Mouse (Mus musculus) Patski (cell line): ENCODE results near the gene Tsacc. TPM values are rescaled to one million over a fixed set of nuclear protein-coding genes. Genes with fewer than 3 reads are reported as not detected.
A peak's percentile ranks its signal among the peaks of the same experiment; 100 is the strongest.

Source experiments
- ATAC-seq: fragments of 100-300 bp; one replicate; pipeline ENCODE4 v1.8.0; 2021
- CTCF ChIA-PET: fragments of 350-600 bp; sonication (Branson Sonifier 250); formaldehyde crosslinking; loops from one replicate; lab custom pipeline; 2022; ENCODE audit warnings: inconsistent platforms; lab: Charles Lee
- POLR2A ChIA-PET: fragments of 350-600 bp; sonication (Branson Sonifier 250); formaldehyde crosslinking; loops from one replicate; lab custom pipeline; 2022; ENCODE audit warnings: antibody characterized with exemption, inconsistent platforms; lab: Charles Lee
- DNase-seq: peaks from one replicate; pipeline ENCODE4 v3.0.0-alpha.2; 2011; ENCODE audit warnings: low read depth, low spot score
- H3K27me3 ChIP-seq: fragments of 371-371 bp; one replicate; pipeline ENCODE4 v1.5.1; 2021
- CTCF ChIP-seq: fragments of 100-300 bp; IDR thresholded peaks from one replicate; pipeline ENCODE4 v1.5.1; 2021
- in situ Hi-C: fragments of 300-500 bp; cut with MboI; formaldehyde crosslinking; loops from 3 replicates; pipeline ENCODE4 v1.11.1; 2018; ENCODE audit warnings: low pct_unique_long_range_greater_than_20kb, mixed read lengths
- polyA plus RNA-seq: library from polyadenylated mRNA; unstranded; gene quantifications from one replicate; pipeline ENCODE4 v1.2.3, GENCODE M21; 2021

The Tsacc gene
- polyA plus RNA-seq, 1 experiment from 2014 or later: 6.3 TPM

DNA sequence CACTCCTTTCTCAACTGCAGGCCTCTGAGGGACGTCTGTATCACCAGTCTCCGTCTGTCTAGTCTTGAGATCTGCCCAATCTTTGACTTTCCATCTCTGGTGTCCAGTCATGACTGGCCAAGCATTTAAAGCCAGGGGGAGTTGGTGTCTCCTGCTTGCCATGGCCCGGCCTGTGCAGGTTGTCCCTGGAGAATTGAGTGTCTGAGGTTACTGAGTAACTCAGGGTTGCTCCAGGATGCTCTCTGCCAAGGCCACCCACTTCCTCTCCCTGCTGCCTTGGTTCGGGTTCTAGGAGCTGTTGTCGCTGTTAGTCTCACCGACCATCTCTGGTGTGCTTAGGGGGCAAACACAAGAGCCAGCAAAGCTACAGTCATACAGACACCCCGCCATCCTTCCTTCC is 40.4 kb downstream of the Tsacc start:
- DNase-seq (no peak), ATAC-seq (no peak)
- CTCF ChIA-PET: interaction anchor here (1.8 kb wide), 1 partner anchor 14 kb away, joined by 10 read pairs; no protein-coding TSS in a partner anchor
- TF ChIP-seq CTCF: no peak
- POLR2A ChIA-PET: no interaction called here
- in situ Hi-C loops: no loop called here
- H3K27me3 ChIP-seq: peaks cover 57% of the 10 kb centered on the region

DNA sequence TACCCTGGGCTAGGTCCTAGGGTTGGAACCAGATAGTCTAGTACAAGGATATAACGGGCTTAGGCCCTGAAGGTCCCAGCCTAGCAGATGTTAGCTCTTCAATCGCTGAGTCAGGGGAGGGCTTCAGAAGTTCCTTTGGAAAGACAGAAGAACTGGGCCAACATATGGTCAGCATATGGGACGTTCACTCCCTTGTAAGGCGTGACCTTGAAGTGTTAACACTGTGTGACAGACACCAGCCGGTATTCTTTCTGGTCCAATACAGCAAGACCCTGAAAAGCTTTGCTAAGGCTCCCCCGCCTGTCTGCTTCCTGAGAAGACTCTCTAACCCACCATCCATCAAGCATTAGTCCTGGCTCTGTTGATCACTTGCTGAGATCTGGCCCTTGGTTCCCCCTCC is 40.8 kb downstream of the Tsacc start:
- ATAC-seq (no peak), DNase-seq (no peak)
- H3K27me3 ChIP-seq: peaks cover 58% of the 10 kb centered on the region
- POLR2A ChIA-PET: no interaction called here
- in situ Hi-C loops: no loop called here
- CTCF ChIA-PET: interaction anchor here (1.8 kb wide), 1 partner anchor 13 kb away, joined by 10 read pairs; no protein-coding TSS in a partner anchor
- no peak for TF ChIP-seq CTCF

DNA sequence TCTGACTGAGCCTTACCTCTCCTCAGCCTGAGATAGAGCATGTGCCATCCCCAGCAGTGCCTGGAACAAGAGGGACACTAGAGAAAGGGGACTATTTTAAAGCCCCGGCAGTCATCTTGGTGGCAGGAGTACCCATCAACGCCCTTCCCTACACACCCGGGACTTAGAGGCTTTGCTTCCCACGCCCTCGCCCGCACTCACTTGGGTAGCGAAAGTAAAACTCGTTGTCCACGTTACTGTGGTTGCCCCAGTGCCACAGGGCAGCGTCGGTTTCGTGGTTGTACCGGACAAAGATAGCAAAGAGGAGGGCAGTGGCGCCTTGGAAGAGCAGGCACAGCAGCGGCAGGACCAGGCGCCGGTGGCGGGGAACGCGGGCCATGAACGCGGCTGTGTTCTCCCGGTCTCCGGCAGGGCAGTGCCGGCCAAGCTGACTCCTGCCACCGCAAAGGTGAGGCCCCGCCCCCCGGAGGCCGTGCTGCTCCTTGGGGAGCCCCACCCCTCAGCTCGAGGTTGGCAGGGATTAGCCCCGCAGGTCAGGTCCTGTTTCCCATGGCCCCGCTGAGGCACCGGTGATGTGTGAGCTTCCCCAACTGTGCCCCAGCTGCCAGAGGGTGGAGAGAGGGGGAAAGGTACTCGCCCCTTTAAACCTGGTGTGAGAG is 42.4 kb downstream of the Tsacc start, which contains the start of gene Rhbg:
Rhbg (minus strand) TSS at position 442 of the 659 bp plus-strand sequence.
- ChIA-PET CTCF (interaction anchor here (1.1 kb wide), 1 partner anchor 11 kb away, joined by 3 read pairs; no protein-coding TSS in a partner anchor), POLR2A (interaction anchor here (0.5 to 0.8 kb wide), 2 partner anchors 74 to 76 kb away, joined by 3 to 4 read pairs; no protein-coding TSS in a partner anchor)
- ATAC-seq: no peak
- peaks cover 56% of the 10 kb centered on the region for H3K27me3 ChIP-seq
- in situ Hi-C loops: no loop called here
- no peak for TF ChIP-seq CTCF
- no peak for DNase-seq

DNA sequence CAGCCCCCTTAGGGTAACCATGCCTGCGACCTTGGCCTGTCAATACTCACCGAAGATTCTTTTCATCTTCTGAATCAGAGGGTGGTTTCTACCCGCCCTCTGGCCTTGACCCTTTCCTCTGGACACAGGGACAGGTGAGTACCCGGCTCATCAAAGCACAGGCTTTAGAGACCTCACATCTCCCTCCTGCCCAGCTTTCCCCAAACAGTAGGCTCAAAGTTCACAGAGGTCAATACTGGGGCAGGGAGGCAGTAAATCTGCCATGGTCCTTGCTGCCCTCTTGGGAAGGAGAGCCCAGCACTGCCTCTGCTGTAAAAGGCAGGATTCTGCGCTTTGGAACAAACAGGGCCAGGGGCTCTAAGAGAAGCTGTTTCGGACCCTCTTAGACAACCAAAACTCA is 44.1 kb downstream of the Tsacc start:
- no peak for ATAC-seq
- in situ Hi-C loops: no loop called here
- TF ChIP-seq CTCF: no peak
- no peak for DNase-seq
- CTCF ChIA-PET: interaction anchor here (1.1 to 1.2 kb wide), 2 partner anchors 10 to 19 kb away, joined by 4 to 5 read pairs; no protein-coding TSS in a partner anchor
- peaks cover 63% of the 10 kb centered on the region for H3K27me3 ChIP-seq
- POLR2A ChIA-PET: no interaction called here

DNA sequence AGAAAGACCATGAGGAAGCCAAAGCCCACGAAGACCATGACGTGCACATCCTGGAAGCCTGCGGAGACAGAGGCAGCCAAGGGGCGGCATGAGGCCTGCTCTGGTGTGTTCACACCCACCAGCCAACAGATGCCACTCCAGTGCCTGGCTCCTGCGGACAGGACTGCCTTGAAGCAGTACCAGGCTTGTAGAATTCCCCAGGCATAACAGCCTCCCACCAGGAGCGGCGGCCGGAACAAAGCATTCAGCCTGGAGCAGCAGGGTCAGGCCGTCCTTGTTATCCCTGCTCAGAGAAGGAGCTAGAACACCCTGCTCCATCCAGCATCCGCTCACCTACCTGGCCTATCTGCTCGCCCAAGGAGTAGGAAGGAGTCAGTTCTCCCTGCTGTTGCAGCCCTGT is 48.4 kb downstream of the Tsacc start:
- ChIA-PET POLR2A (no interaction called here), CTCF (interaction anchor here (1.6 kb wide), 1 partner anchor 57 kb away, joined by 4 read pairs; no protein-coding TSS in a partner anchor)
- no peak for DNase-seq
- TF ChIP-seq CTCF: no peak
- peaks cover 45% of the 10 kb centered on the region for H3K27me3 ChIP-seq
- in situ Hi-C loops: no loop called here
- ATAC-seq: no peak

DNA sequence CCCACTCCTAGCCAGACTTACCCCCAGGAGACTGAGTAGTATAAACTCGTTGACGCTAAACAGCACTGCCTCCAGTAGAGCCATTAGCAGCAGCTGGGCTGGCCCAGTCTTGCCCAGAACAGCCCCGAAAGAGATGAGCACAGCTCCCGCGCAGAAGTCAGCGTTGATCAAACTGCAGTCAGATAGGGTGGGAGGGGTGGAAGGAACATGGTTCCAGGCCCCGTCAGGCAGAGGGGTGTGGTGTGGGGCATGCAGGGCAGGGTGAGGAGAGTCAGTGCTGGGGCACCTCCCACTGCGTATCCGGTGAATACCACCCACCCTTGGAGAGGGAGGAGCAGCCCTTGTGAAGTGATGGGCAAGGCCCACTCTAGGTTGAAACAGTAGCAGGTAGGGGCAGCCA is 49.1 kb downstream of the Tsacc start:
- POLR2A ChIA-PET: no interaction called here
- in situ Hi-C loops: no loop called here
- no peak for DNase-seq
- H3K27me3 ChIP-seq: peaks cover 43% of the 10 kb centered on the region
- TF ChIP-seq CTCF: no peak
- no peak for ATAC-seq
- CTCF ChIA-PET: interaction anchor here (1.1 to 1.8 kb wide), 2 partner anchors 14 to 70 kb away, joined by 4 read pairs; no protein-coding TSS in a partner anchor

DNA sequence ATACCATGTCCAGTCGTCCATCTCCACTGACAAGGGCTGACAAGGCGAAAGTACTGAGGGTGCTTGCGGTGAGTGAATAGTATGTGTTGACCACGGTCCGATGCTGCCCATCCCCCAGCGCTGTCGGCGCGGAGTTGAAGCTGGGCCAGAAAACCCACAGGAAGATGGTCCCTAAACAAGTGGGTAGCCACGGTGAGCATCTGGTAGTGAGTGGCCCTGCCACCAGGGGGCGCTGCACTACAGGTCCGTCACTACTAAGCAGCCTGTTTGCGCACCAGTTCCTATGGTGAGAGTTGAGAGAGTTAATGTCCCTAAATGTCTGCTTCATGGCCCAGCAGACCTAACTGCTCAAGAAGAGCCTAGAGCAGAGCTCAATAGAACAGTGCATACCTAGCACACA is 51.0 kb downstream of the Tsacc start:
- ChIA-PET CTCF (interaction anchor here (0.7 to 13.3 kb wide), 11 partner anchors 8 to 92 kb away, joined by 3 to 189 read pairs (median 4); partner anchors contain the start of gene Gm38392), POLR2A (no interaction called here)
- TF ChIP-seq CTCF: no peak
- in situ Hi-C loops: no loop called here
- H3K27me3 ChIP-seq: peaks cover 44% of the 10 kb centered on the region
- peak; percentile 20 for ATAC-seq
- no peak for DNase-seq

DNA sequence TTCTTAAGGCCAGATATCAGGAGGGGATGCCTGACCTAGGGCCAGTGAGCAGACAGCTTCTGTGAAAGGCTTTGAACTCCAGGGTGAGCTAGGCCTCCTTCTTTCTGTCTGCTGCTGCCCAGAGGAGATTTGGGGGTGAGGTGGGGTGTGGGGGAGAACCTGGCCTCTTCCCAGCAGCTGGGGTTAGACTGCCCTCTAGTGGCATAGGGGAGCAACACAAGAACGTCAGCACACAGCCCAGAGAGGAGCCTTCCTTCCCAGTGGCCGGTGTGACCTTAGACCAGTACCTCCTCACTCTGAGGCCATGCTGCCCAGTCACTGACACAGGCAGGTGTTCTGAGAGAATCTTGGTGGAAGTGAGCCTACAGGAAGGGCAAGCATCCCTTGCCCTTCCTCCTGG is 52.7 kb downstream of the Tsacc start:
- no peak for DNase-seq
- ATAC-seq: no peak
- CTCF ChIA-PET: interaction anchor here (0.8 to 13.3 kb wide), 13 partner anchors 9 to 159 kb away, joined by 3 to 189 read pairs (median 4); partner anchors contain the start of gene Rhbg
- POLR2A ChIA-PET: no interaction called here
- TF ChIP-seq CTCF: no peak
- H3K27me3 ChIP-seq: peaks cover 52% of the 10 kb centered on the region
- in situ Hi-C loops: loop anchor here (5.0 kb wide), 2 partner anchors 52 to 157 kb away; no protein-coding TSS in a partner anchor

DNA sequence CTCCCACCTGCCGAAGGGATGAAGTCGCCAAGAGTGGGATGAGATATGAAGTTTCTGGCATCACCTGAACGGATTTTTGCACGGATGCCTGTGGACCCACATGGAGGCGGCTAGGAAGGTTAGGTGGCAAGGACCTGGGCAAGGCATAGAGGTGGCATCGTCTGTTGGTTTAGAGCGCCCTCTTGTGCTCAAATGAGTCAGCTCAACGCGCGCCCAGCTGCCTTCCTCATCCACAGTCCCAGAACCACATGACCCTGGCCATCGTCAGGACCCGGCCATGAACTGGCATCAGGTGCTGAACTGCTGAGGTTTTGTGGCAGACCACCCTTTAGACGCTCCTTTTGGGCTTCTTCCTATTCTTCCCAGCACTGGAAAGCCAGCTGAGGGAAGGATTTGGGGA is 54.3 kb downstream of the Tsacc start:
- ATAC-seq: peak; percentile 47
- no peak for DNase-seq
- no peak for TF ChIP-seq CTCF
- peaks cover 41% of the 10 kb centered on the region for H3K27me3 ChIP-seq
- POLR2A ChIA-PET: interaction anchor here (0.6 kb wide), 1 partner anchor 32 kb away, joined by 3 read pairs; no protein-coding TSS in a partner anchor
- in situ Hi-C loops: loop anchor here (5.0 kb wide), 2 partner anchors 50 to 155 kb away; no protein-coding TSS in a partner anchor
- CTCF ChIA-PET: interaction anchor here (1.0 to 13.3 kb wide), 21 partner anchors 10 to 256 kb away, joined by 3 to 189 read pairs (median 4); no protein-coding TSS in a partner anchor

DNA sequence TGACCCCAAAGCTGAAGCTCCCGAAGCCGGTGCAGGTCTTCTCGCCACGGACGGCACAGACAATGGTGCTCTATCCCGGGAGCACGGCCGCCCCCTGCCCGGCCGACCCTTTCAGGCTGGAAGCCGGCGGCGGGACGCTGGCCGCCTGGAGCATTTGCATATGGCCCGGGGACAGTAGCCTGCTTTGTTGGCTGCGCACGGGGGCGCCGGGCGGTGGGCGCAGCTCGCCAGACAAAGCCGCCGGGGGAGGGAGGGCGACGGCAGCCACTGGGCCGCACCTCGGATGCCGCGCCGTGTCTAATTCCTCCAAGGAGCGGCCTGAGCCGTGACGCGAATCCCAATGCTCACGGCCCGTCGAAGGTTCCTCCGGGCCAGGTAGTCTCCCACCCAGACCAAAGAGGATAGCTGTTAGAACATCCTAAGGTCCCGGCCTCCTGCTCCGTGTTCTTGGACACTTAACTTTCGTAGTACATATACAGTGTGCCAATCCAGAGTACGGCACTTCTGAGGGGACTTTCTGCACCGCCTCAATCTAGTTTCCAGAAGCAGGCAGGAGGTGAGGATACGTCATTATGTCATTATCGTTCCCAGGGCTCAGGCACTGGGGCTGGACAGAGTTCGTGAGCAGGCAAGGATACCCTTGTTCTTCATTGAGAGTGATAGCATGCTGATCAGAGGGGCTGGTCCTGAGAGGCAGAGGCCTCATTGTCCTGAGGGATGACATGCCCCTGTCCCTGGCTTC is 55.6 kb downstream of the Tsacc start:
- no peak for TF ChIP-seq CTCF
- POLR2A ChIA-PET: no interaction called here
- H3K27me3 ChIP-seq: peaks cover 32% of the 10 kb centered on the region
- DNase-seq (no peak), ATAC-seq (no peak)
- CTCF ChIA-PET: interaction anchor here (1.5 to 13.3 kb wide), 4 partner anchors 50 to 153 kb away, joined by 3 to 189 read pairs (median 10); no protein-coding TSS in a partner anchor
- in situ Hi-C loops: loop anchor here (5.0 kb wide), 2 partner anchors 49 to 154 kb away; no protein-coding TSS in a partner anchor
